ENCODE assay signal across 7 mouse cellular contexts in genomic region chr17:14206062-14206461, GRCm38 (mm10). TPM values are rescaled to one million over a fixed set of nuclear protein-coding genes. Genes with fewer than 3 reads are reported as not detected.
DNase-seq lines count a peak whose midpoint lies in the region; ATAC-seq and TF ChIP-seq lines count a peak whose summit lies in the region.

No protein-coding gene starts in this region.

- peak; percentile 75 for TF ChIP-seq CTCF in bone marrow macrophage, adult 2 months (IDR thresholded peaks at IDR 0.05; ENCODE audit: low read depth, low read length)
- TF ChIP-seq CTCF in embryonic fibroblast, embryonic 13.5 days (IDR thresholded peaks at IDR 0.05; ENCODE audit: borderline replicate concordance, insufficient read depth, low read length), result peak; percentile 97

- H3K4me3 ChIP-seq in bone marrow macrophage, adult 2 months (ENCODE audit: insufficient read depth, low read length), result no peak overlapping the region
- no peak overlapping the region for H3K4me3 ChIP-seq in embryonic fibroblast, embryonic 13.5 days (ENCODE audit: insufficient read depth, low read length)

- H3K27ac ChIP-seq in bone marrow macrophage, adult 2 months (ENCODE audit: insufficient read depth, low read depth, low read length), result no peak overlapping the region
- no peak overlapping the region for H3K27ac ChIP-seq in embryonic fibroblast, embryonic 13.5 days (ENCODE audit: insufficient read depth, low read length)

- no peaks in the 10 kb centered on the region for H3K4me1 ChIP-seq in bone marrow macrophage, adult 2 months (ENCODE audit: control insufficient read depth, insufficient read depth, low read length)
- H3K4me1 ChIP-seq in embryonic fibroblast, embryonic 13.5 days (ENCODE audit: control insufficient read depth, insufficient read depth, low read length), result 0 out of 2 replicates have a peak, but pooled peaks cover 3% of the 10 kb centered on the region

- DNase-seq in NIH3T3 (ENCODE audit: low read depth), result peak; percentile 94
- peak; percentile 51 for DNase-seq in left cerebral cortex, adult 11 months (ENCODE audit: low spot score)
- DNase-seq in lung, postnatal 4 days, result peak; percentile 60 to 74
- DNase-seq in right cerebral cortex, postnatal 4 days, result peak; percentile 84

- TF ChIP-seq POLR2A in bone marrow macrophage, adult 2 months (IDR thresholded peaks at IDR 0.05; ENCODE audit: borderline replicate concordance, low read depth, low read length), result no peak
- no peak for TF ChIP-seq POLR2A in embryonic fibroblast, embryonic 13.5 days (IDR thresholded peaks at IDR 0.05; ENCODE audit: low read depth, low read length)

- ATAC-seq in hematopoietic stem cell, adult 5-6 weeks (replicated peaks in 1 of 2; ENCODE audit: insufficient read depth in 1 of 2, low FRiP score in 2 of 2, low TSS enrichment in 1 of 2, low read depth in 1 of 2, poor library complexity in 2 of 2, severe bottlenecking in 2 of 2), result peak; percentile 77 to 78; a peak in 3 of 4 replicates

RNA-seq across cellular contexts. Expression of gene Dact2, which starts 2.0 kb away (rescaled TPM):
- not detected in 2 replicates for polyA plus RNA-seq in bone marrow macrophage, adult 2 months (2012; ENCODE audit: insufficient read depth, insufficient read length, missing spikeins)
- 0.49 and 0.70 TPM in 2 replicates for polyA plus RNA-seq in embryonic fibroblast, embryonic 13.5 days (2011; ENCODE audit: insufficient read length, low read depth, missing spikeins)
- total RNA-seq in hematopoietic stem cell, adult 5-6 weeks (2017), result not detected in 2 replicates
